Mouse (Mus musculus): ENCODE results near the gene M1ap.
A peak's percentile ranks its signal among the peaks of the same experiment; 100 is the strongest.

Gene M1ap

GRCm38 (mm10) chr6:83078324-83078858, 131.7 kb downstream of the M1ap start:
- DNase-seq = peak; percentile 98

Data from cerebellum, adult 11-12 months (tissue).